Mouse (Mus musculus): ENCODE data around the gene Zan.

DNA sequence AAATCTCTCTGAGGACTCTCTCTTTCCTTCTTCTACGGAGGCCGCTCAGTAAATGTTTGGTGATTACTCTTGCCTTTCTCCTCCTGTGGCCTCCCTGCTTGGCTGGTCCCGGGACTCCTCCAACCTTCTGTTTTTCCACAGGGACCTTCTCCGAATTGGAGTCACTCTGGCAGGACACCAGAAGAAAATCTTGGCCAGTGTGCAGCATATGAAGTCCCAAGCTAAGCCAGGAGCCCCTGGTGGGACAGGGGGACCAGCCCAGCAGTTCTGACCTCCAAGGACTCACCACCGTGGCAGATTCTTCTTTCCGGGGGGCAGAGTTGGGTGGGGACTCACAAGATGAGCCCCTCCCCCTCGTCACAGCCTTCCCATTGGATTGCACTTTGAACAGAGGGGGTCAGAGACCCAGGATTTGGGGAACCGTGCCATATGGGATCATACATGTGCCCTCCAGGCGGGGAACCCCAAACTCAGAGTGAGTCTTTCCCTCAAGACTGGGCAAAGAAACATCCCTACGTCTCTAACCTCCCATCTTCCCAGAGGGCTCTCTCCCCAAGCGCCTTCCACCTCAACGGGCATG, 103.4 kb downstream of the Zan start:
- TF ChIP-seq CTCF (IDR thresholded peaks at IDR 0.05; ENCODE audit: low read depth, low read length) (no peak), POLR2A (IDR thresholded peaks at IDR 0.05; ENCODE audit: insufficient read depth, low read length) (no peak)

Data from ES-Bruce4 (cell line).